Mouse (Mus musculus) limb, embryonic 11.5 days (tissue): ENCODE results near the gene Grik2. TPM values are rescaled to one million over a fixed set of nuclear protein-coding genes. Genes with fewer than 3 reads are reported as not detected.
"Not testable (repeated sequence)": the region's sequence is repeated elsewhere in the genome, so short reads cannot be mapped to it uniquely, and the experiment has no call there.

ENCODE experiments used
- ATAC-seq: fragments of 200-750 bp; cut with Nextera tagmentation; 2 replicates; pipeline ENCODE4 v1.8.0; 2017; ENCODE audit warnings: low read depth; ENCODE audit not compliant: insufficient number of reproducible peaks, low FRiP score, low TSS enrichment
- DNase-seq: peaks from one replicate; pipeline ENCODE4 v3.0.0-alpha.2; 2015; ENCODE audit warnings: low spot score
- H3K27ac ChIP-seq: fragments of 300-500 bp; sonication (generic); replicated peaks from 2 replicates; pipeline ENCODE4 v1.5.1; 2014; ENCODE audit warnings: low read depth, mild to moderate bottlenecking, low read length
- H3K27me3 ChIP-seq: fragments of 300-500 bp; sonication (generic); 2 replicates; pipeline ENCODE4 v1.6.1; 2014; ENCODE audit warnings: mild to moderate bottlenecking, low read length, mixed read lengths; ENCODE audit not compliant: control insufficient read depth, insufficient read depth
- H3K36me3 ChIP-seq: fragments of 300-500 bp; sonication (generic); 2 replicates; pipeline ENCODE4 v1.6.1; 2014; ENCODE audit warnings: mild to moderate bottlenecking, low read length, moderate library complexity, mixed read lengths; ENCODE audit not compliant: control insufficient read depth, insufficient read depth
- H3K4me1 ChIP-seq: fragments of 300-500 bp; sonication (generic); 2 replicates; pipeline ENCODE4 v1.6.1; 2014; ENCODE audit warnings: low read length, mixed read lengths; ENCODE audit not compliant: control insufficient read depth, insufficient read depth
- H3K4me2 ChIP-seq: fragments of 300-500 bp; sonication (generic); 2 replicates; pipeline ENCODE4 v1.6.1; 2014; ENCODE audit warnings: low read depth, mild to moderate bottlenecking, moderate library complexity; ENCODE audit not compliant: severe bottlenecking
- H3K4me3 ChIP-seq: fragments of 300-500 bp; sonication (generic); 2 replicates; pipeline ENCODE4 v1.5.1; 2014; ENCODE audit warnings: low read depth, low read length
- H3K9ac ChIP-seq: fragments of 300-500 bp; sonication (generic); 2 replicates; pipeline ENCODE4 v1.6.1; 2014; ENCODE audit warnings: mild to moderate bottlenecking, low read length
- H3K9me3 ChIP-seq: fragments of 300-500 bp; sonication (generic); 2 replicates; pipeline ENCODE4 v1.6.1; 2016; ENCODE audit warnings: low read length; ENCODE audit not compliant: control insufficient read depth
- WGBS: fragments of 180-500 bp; shearing (Covaris S2); extraction: QIAGEN DNeasy Blood & Tissue Kit; methylation state at CpG from one replicate; pipeline ENCODE4 v1.1.7; 2014; 5-methylcytosine and 5-hydroxymethylcytosine counted together
- polyA plus RNA-seq: library from polyadenylated mRNA; unstranded; fragments of >200 nt; fragmentation: Nextera tagmentation; extraction: Ambion mirVana; gene quantifications from 2 replicates; pipeline ENCODE4 v1.2.1, GENCODE M21; 2014

Gene Grik2
- polyA plus RNA-seq, 1 experiment from 2014 or later: 0.99 TPM

- 68% methylated on average over 3 of the region's 3 CpGs for WGBS
Observed at GRCm38 (mm10) chr10:49382996-49383395, 405.6 kb downstream of the Grik2 start.

GRCm38 (mm10) chr10:49381852-49382251, 406.7 kb downstream of the Grik2 start:
- H3K9ac ChIP-seq: no peak overlapping the region
- H3K4me2 ChIP-seq: no peak overlapping the region
- H3K27me3 ChIP-seq: no peaks in the 10 kb centered on the region
- H3K4me3 ChIP-seq: no peak overlapping the region
- no peak for DNase-seq
- H3K27ac ChIP-seq: no peak overlapping the region
- H3K9me3 ChIP-seq: no peaks in the 10 kb centered on the region
- no peaks in the 10 kb centered on the region for H3K36me3 ChIP-seq
- H3K4me1 ChIP-seq: no peaks in the 10 kb centered on the region
- 70% methylated on average over 2 of the region's 2 CpGs for WGBS
- ATAC-seq: no peak

More at GRCm38 (mm10) chr10:49382996-49383395, 405.6 kb downstream of the Grik2 start:
- Histone ChIP-seq H3K4me3 (no peak overlapping the region), H3K27ac (no peak overlapping the region), H3K4me1 (no peaks in the 10 kb centered on the region), H3K9me3 (no peaks in the 10 kb centered on the region), H3K4me2 (no peak overlapping the region), H3K9ac (no peak overlapping the region), H3K27me3 (no peaks in the 10 kb centered on the region), H3K36me3 (no peaks in the 10 kb centered on the region)
- DNase-seq: no peak
- ATAC-seq: no peak

GRCm38 (mm10) chr10:49368601-49369000, 420.0 kb downstream of the Grik2 start:
- Histone ChIP-seq H3K9me3 (no peaks in the 10 kb centered on the region), H3K4me2 (no peak overlapping the region), H3K9ac (no peak overlapping the region), H3K4me3 (no peak overlapping the region), H3K4me1 (no peaks in the 10 kb centered on the region), H3K36me3 (no peaks in the 10 kb centered on the region), H3K27ac (no peak overlapping the region), H3K27me3 (no peaks in the 10 kb centered on the region)
- WGBS: 98% methylated on average over 2 of the region's 2 CpGs
- DNase-seq: no peak
- no peak for ATAC-seq

GRCm38 (mm10) chr10:49365262-49365661, 423.3 kb downstream of the Grik2 start:
- no peak overlapping the region for H3K9ac ChIP-seq
- H3K4me1 ChIP-seq: no peaks in the 10 kb centered on the region
- no peak for DNase-seq
- no peaks in the 10 kb centered on the region for H3K9me3 ChIP-seq
- no peak overlapping the region for H3K4me3 ChIP-seq
- H3K27ac ChIP-seq: no peak overlapping the region
- H3K36me3 ChIP-seq: no peaks in the 10 kb centered on the region
- no peak overlapping the region for H3K4me2 ChIP-seq
- ATAC-seq: no peak
- no peaks in the 10 kb centered on the region for H3K27me3 ChIP-seq

- Histone ChIP-seq H3K9ac (no peak overlapping the region), H3K27me3 (no peaks in the 10 kb centered on the region), H3K36me3 (no peaks in the 10 kb centered on the region), H3K27ac (no peak overlapping the region), H3K4me2 (no peak overlapping the region), H3K4me1 (no peaks in the 10 kb centered on the region), H3K9me3 (no peaks in the 10 kb centered on the region), H3K4me3 (no peak overlapping the region)
- ATAC-seq (no peak), DNase-seq (no peak)
Observed at GRCm38 (mm10) chr10:49322413-49322812, 466.2 kb downstream of the Grik2 start.

GRCm38 (mm10) chr10:49319880-49320279, 468.7 kb downstream of the Grik2 start:
- WGBS: 78% methylated on average over 2 of the region's 2 CpGs
- H3K4me1 ChIP-seq: no peaks in the 10 kb centered on the region
- H3K4me3 ChIP-seq: no peak overlapping the region
- ATAC-seq (no peak), DNase-seq (no peak)
- H3K9me3 ChIP-seq: no peaks in the 10 kb centered on the region
- no peak overlapping the region for H3K4me2 ChIP-seq
- no peaks in the 10 kb centered on the region for H3K27me3 ChIP-seq
- H3K36me3 ChIP-seq: no peaks in the 10 kb centered on the region
- H3K9ac ChIP-seq: no peak overlapping the region
- H3K27ac ChIP-seq: no peak overlapping the region

- Histone ChIP-seq H3K27me3 (no peaks in the 10 kb centered on the region), H3K4me2 (no peak overlapping the region), H3K4me1 (no peaks in the 10 kb centered on the region), H3K9ac (no peak overlapping the region), H3K4me3 (no peak overlapping the region), H3K9me3 (no peaks in the 10 kb centered on the region), H3K27ac (no peak overlapping the region), H3K36me3 (no peaks in the 10 kb centered on the region)
- ATAC-seq (no peak), DNase-seq (no peak)
- 27% methylated on average over 2 of the region's 2 CpGs for WGBS
Observed at GRCm38 (mm10) chr10:49256247-49256939, 532.2 kb downstream of the Grik2 start.

GRCm38 (mm10) chr10:49237356-49237755, 551.2 kb downstream of the Grik2 start:
- not testable (repeated sequence) for H3K27me3 ChIP-seq, DNase-seq, H3K9ac ChIP-seq, H3K4me2 ChIP-seq, ATAC-seq, H3K27ac ChIP-seq, H3K4me1 ChIP-seq, H3K36me3 ChIP-seq, H3K9me3 ChIP-seq, H3K4me3 ChIP-seq
- 48% methylated on average over 6 of the region's 6 CpGs for WGBS

GRCm38 (mm10) chr10:49236844-49237243, 551.7 kb downstream of the Grik2 start:
- ATAC-seq, H3K4me3 ChIP-seq, H3K4me1 ChIP-seq, H3K9ac ChIP-seq, DNase-seq, H3K9me3 ChIP-seq, H3K27ac ChIP-seq, H3K36me3 ChIP-seq, H3K4me2 ChIP-seq, H3K27me3 ChIP-seq: not testable (repeated sequence)
